In the genomic region with DNA sequence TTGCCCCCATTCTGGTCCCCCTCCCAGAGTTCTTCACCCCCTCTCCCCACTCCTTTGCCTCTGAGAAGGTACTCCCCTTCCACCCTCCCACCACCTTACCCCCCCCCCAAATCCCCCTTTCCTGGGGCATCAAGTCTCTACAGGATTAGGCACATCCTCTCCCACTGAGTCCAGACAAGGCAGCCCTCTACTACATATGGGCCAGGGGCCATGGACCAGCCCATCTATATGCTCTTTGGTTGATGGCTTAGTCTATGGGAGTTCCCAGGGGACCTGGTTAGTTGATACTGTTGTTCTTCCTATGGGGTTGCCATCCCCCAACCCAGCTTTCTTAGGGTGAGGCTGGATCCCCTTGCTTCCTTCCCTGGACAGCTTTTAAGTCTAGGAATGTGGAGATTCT, we compare ENCODE assay signal across 18 mouse cellular contexts. TPM values are rescaled to one million over a fixed set of nuclear protein-coding genes. Genes with fewer than 3 reads are reported as not detected.
"Had no signal": no experiment of that assay in that cellular context is flagged by ENCODE, and none has a peak within 500 bp of the region (broad histone marks: within the 10 kb centered on the region; RNA-seq: fewer than 3 reads in every experiment).

No protein-coding gene starts in this region.

- H3K4me2 ChIP-seq: liver, embryonic 11.5 days; liver, embryonic 13.5 days; liver, embryonic 15.5 days; lung, embryonic 15.5 days; midbrain, embryonic 12.5 days; stomach, embryonic 15.5 days had no signal

- H3K27ac ChIP-seq: liver, embryonic 13.5 days; liver, embryonic 15.5 days; lung, embryonic 15.5 days; macrophage; midbrain, embryonic 12.5 days; stomach, embryonic 15.5 days; stomach, postnatal 0 days had no signal

- H3K36me3 ChIP-seq: liver, embryonic 13.5 days; liver, embryonic 15.5 days; stomach, embryonic 15.5 days had no signal

- H3K27me3 ChIP-seq: liver, embryonic 13.5 days; liver, embryonic 15.5 days; lung, embryonic 15.5 days; megakaryocyte, embryonic 14.5 days; midbrain, embryonic 12.5 days; stomach, embryonic 15.5 days had no signal

- H3K9ac ChIP-seq: liver, embryonic 13.5 days; liver, embryonic 15.5 days; liver, postnatal 0 days; lung, embryonic 15.5 days; midbrain, embryonic 12.5 days; stomach, embryonic 15.5 days had no signal

- DNase-seq: liver, embryonic 13.5 days; liver, postnatal 0 days; lung, adult 2 months; lung, postnatal 14 days; lung, postnatal 36 days; right cerebral cortex, postnatal 14 days; thymus, adult 2 months; thymus, postnatal 25 days; thymus, postnatal 4 days had no signal

- H3K9me3 ChIP-seq: liver, embryonic 13.5 days; liver, embryonic 15.5 days; lung, embryonic 15.5 days; megakaryocyte, embryonic 14.5 days; midbrain, embryonic 12.5 days; stomach, embryonic 15.5 days had no signal

- H3K4me1 ChIP-seq: liver, embryonic 13.5 days; liver, embryonic 15.5 days; lung, embryonic 15.5 days; megakaryocyte, embryonic 14.5 days; stomach, embryonic 15.5 days had no signal

- H3K4me3 ChIP-seq: liver, embryonic 13.5 days; liver, embryonic 15.5 days; lung, embryonic 15.5 days; megakaryocyte, embryonic 14.5 days; midbrain, embryonic 12.5 days; stomach, embryonic 15.5 days had no signal

- ATAC-seq: liver, postnatal 0 days; lung, postnatal 0 days had no signal

RNA-seq across cellular contexts. Expression of gene Steap2, which starts 14.9 kb away (rescaled TPM):
- polyA plus RNA-seq: macrophage had no signal

RNA-seq across cellular contexts. Expression of gene Cfap69, which starts 15.4 kb away (rescaled TPM):
- polyA plus RNA-seq: macrophage had no signal
